Mouse (Mus musculus) CD4-positive helper T cell, adult 2 months (primary cell): ENCODE data around the gene Rhobtb1.
A peak's percentile ranks its signal among the peaks of the same experiment; 100 is the strongest.

Source experiments
- DNase-seq: peaks from one replicate; pipeline ENCODE4 v3.0.0-alpha.2; 2012; ENCODE audit warnings: low read depth, missing footprints, low spot score

Rhobtb1 gene

GRCm38 (mm10) chr10:69274275-69274674 is 123.0 kb downstream of the Rhobtb1 start:
- no peak for DNase-seq

GRCm38 (mm10) chr10:69274705-69275104 is 123.5 kb downstream of the Rhobtb1 start:
- DNase-seq = no peak

- no peak for DNase-seq
Measured at GRCm38 (mm10) chr10:69275811-69276775, 124.9 kb downstream of the Rhobtb1 start.

- no peak for DNase-seq
Measured at GRCm38 (mm10) chr10:69276920-69277435, 125.7 kb downstream of the Rhobtb1 start.

GRCm38 (mm10) chr10:69278764-69279606 is 127.8 kb downstream of the Rhobtb1 start:
- no peak for DNase-seq

- DNase-seq = no peak
Measured at GRCm38 (mm10) chr10:69279607-69279978, 128.4 kb downstream of the Rhobtb1 start.

- DNase-seq = no peak
Measured at GRCm38 (mm10) chr10:69286939-69287338, 135.7 kb downstream of the Rhobtb1 start.

GRCm38 (mm10) chr10:69288086-69288485 is 136.9 kb downstream of the Rhobtb1 start:
- no peak for DNase-seq

GRCm38 (mm10) chr10:69288720-69289119 is 137.5 kb downstream of the Rhobtb1 start:
- no peak for DNase-seq

GRCm38 (mm10) chr10:69290736-69291135 is 139.5 kb downstream of the Rhobtb1 start:
- no peak for DNase-seq

- no peak for DNase-seq
Measured at GRCm38 (mm10) chr10:69295919-69296318, 144.7 kb downstream of the Rhobtb1 start.

- no peak for DNase-seq
Measured at GRCm38 (mm10) chr10:69299985-69300384, 148.8 kb downstream of the Rhobtb1 start.

- DNase-seq = no peak
Measured at GRCm38 (mm10) chr10:69302667-69303066, 151.4 kb downstream of the Rhobtb1 start.

GRCm38 (mm10) chr10:69304819-69305218 is 153.6 kb downstream of the Rhobtb1 start:
- DNase-seq = no peak

- DNase-seq = no peak
Measured at GRCm38 (mm10) chr10:69305600-69305999, 154.4 kb downstream of the Rhobtb1 start.

GRCm38 (mm10) chr10:69306205-69306604 is 155.0 kb downstream of the Rhobtb1 start:
- DNase-seq = peak; percentile 25

GRCm38 (mm10) chr10:69307067-69307466 is 155.8 kb downstream of the Rhobtb1 start:
- peak; percentile 25 for DNase-seq

GRCm38 (mm10) chr10:69309109-69309508 is 157.9 kb downstream of the Rhobtb1 start:
- DNase-seq = no peak

GRCm38 (mm10) chr10:69311867-69312266 is 160.6 kb downstream of the Rhobtb1 start:
- no peak for DNase-seq

- DNase-seq = no peak
Measured at GRCm38 (mm10) chr10:69313944-69314343, 162.7 kb downstream of the Rhobtb1 start.

GRCm38 (mm10) chr10:69318514-69318913 is 167.3 kb downstream of the Rhobtb1 start:
- DNase-seq = no peak
